Mouse (Mus musculus): ENCODE measurements at regions not wholly inside any gene's neighbourhood (a gene's known extent, or its start where the extent isn't known, plus 50 kb on each side); places are given as distances from the start of the nearest gene placed in this dataset.

GRCm38 (mm10) chr11:44325525-44325924 is 74.3 kb upstream of the Il12b start:
- 83% methylated on average over 11 of the region's 11 CpGs for WGBS
- Histone ChIP-seq H3K27ac (ENCODE audit: low read depth, low read length) (no peak overlapping the region), H3K9me3 (ENCODE audit: low read length) (no peaks in the 10 kb centered on the region), H3K9ac (replicated peaks; ENCODE audit: low read length, poor library complexity, severe bottlenecking) (no peak overlapping the region), H3K4me1 (ENCODE audit: insufficient read depth, low read length) (no peaks in the 10 kb centered on the region), H3K27me3 (ENCODE audit: insufficient read depth, low read length) (no peaks in the 10 kb centered on the region), H3K4me2 (ENCODE audit: low read depth, low read length, poor library complexity, severe bottlenecking) (no peak overlapping the region), H3K4me3 (ENCODE audit: low read depth, low read length) (no peak overlapping the region), H3K36me3 (ENCODE audit: insufficient read depth, low read length) (no peaks in the 10 kb centered on the region)
- ATAC-seq (ENCODE audit: low FRiP score) (no peak), DNase-seq (ENCODE audit: low spot score) (no peak)
- no peak for TF ChIP-seq CTCF (IDR thresholded peaks at IDR 0.05)

GRCm38 (mm10) chr11:44329503-44329902 is 70.4 kb upstream of the Il12b start:
- Histone ChIP-seq H3K4me3 (ENCODE audit: low read depth, low read length) (no peak overlapping the region), H3K36me3 (ENCODE audit: insufficient read depth, low read length) (no peaks in the 10 kb centered on the region), H3K4me1 (ENCODE audit: insufficient read depth, low read length) (no peaks in the 10 kb centered on the region), H3K4me2 (ENCODE audit: low read depth, low read length, poor library complexity, severe bottlenecking) (no peak overlapping the region), H3K9ac (replicated peaks; ENCODE audit: low read length, poor library complexity, severe bottlenecking) (no peak overlapping the region), H3K27ac (ENCODE audit: low read depth, low read length) (no peak overlapping the region), H3K27me3 (ENCODE audit: insufficient read depth, low read length) (no peaks in the 10 kb centered on the region), H3K9me3 (ENCODE audit: low read length) (no peaks in the 10 kb centered on the region)
- no peak for TF ChIP-seq CTCF (IDR thresholded peaks at IDR 0.05)
- 80% methylated on average over 4 of the region's 4 CpGs for WGBS
- no peak for DNase-seq (ENCODE audit: low spot score)
- no peak for ATAC-seq (ENCODE audit: low FRiP score)

GRCm38 (mm10) chr11:44330438-44330837 is 69.4 kb upstream of the Il12b start:
- Histone ChIP-seq H3K27ac (ENCODE audit: low read depth, low read length) (no peak overlapping the region), H3K27me3 (ENCODE audit: insufficient read depth, low read length) (no peaks in the 10 kb centered on the region), H3K9ac (replicated peaks; ENCODE audit: low read length, poor library complexity, severe bottlenecking) (no peak overlapping the region), H3K9me3 (ENCODE audit: low read length) (no peaks in the 10 kb centered on the region), H3K4me2 (ENCODE audit: low read depth, low read length, poor library complexity, severe bottlenecking) (no peak overlapping the region), H3K4me3 (ENCODE audit: low read depth, low read length) (no peak overlapping the region), H3K36me3 (ENCODE audit: insufficient read depth, low read length) (no peaks in the 10 kb centered on the region), H3K4me1 (ENCODE audit: insufficient read depth, low read length) (no peaks in the 10 kb centered on the region)
- WGBS, result 71% methylated on average over 6 of the region's 6 CpGs
- no peak for TF ChIP-seq CTCF (IDR thresholded peaks at IDR 0.05)
- DNase-seq (ENCODE audit: low spot score) (peak; percentile 36), ATAC-seq (ENCODE audit: low FRiP score) (no peak)

GRCm38 (mm10) chr11:44330851-44331773 is 68.8 kb upstream of the Il12b start:
- 36% methylated on average over 15 of the region's 15 CpGs for WGBS
- peak overlapping the region; percentile 28 for H3K4me2 ChIP-seq (ENCODE audit: low read depth, low read length, poor library complexity, severe bottlenecking)
- no peak overlapping the region for H3K4me3 ChIP-seq (ENCODE audit: low read depth, low read length)
- H3K27me3 ChIP-seq (ENCODE audit: insufficient read depth, low read length), result no peaks in the 10 kb centered on the region
- peak; percentile 78; the same call in 1 of the 2 replicates for ATAC-seq (ENCODE audit: low FRiP score)
- no peak overlapping the region for H3K9ac ChIP-seq (replicated peaks; ENCODE audit: low read length, poor library complexity, severe bottlenecking)
- H3K9me3 ChIP-seq (ENCODE audit: low read length), result no peaks in the 10 kb centered on the region
- peak; percentile 85 for TF ChIP-seq CTCF (IDR thresholded peaks at IDR 0.05)
- H3K36me3 ChIP-seq (ENCODE audit: insufficient read depth, low read length), result no peaks in the 10 kb centered on the region
- H3K4me1 ChIP-seq (ENCODE audit: insufficient read depth, low read length), result no peaks in the 10 kb centered on the region
- no peak overlapping the region for H3K27ac ChIP-seq (ENCODE audit: low read depth, low read length)
- peak; percentile 90 for DNase-seq (ENCODE audit: low spot score)

- no peak overlapping the region for H3K4me3 ChIP-seq (ENCODE audit: low read depth, low read length)
- no peaks in the 10 kb centered on the region for H3K36me3 ChIP-seq (ENCODE audit: insufficient read depth, low read length)
- H3K27ac ChIP-seq (ENCODE audit: low read depth, low read length), result no peak overlapping the region
- WGBS, result 60% methylated on average over 4 of the region's 4 CpGs
- H3K9me3 ChIP-seq (ENCODE audit: low read length), result no peaks in the 10 kb centered on the region
- H3K9ac ChIP-seq (replicated peaks; ENCODE audit: low read length, poor library complexity, severe bottlenecking), result no peak overlapping the region
- H3K27me3 ChIP-seq (ENCODE audit: insufficient read depth, low read length), result no peaks in the 10 kb centered on the region
- no peaks in the 10 kb centered on the region for H3K4me1 ChIP-seq (ENCODE audit: insufficient read depth, low read length)
- no peak for ATAC-seq (ENCODE audit: low FRiP score)
- H3K4me2 ChIP-seq (ENCODE audit: low read depth, low read length, poor library complexity, severe bottlenecking), result no peak overlapping the region
- TF ChIP-seq CTCF (IDR thresholded peaks at IDR 0.05), result no peak
- no peak for DNase-seq (ENCODE audit: low spot score)
Measured at GRCm38 (mm10) chr11:44331774-44332129, 68.1 kb upstream of the Il12b start.

- ATAC-seq (ENCODE audit: low FRiP score) (no peak), DNase-seq (ENCODE audit: low spot score) (no peak)
- no peak for TF ChIP-seq CTCF (IDR thresholded peaks at IDR 0.05)
Measured at GRCm38 (mm10) chr11:44340531-44340930, 59.3 kb upstream of the Il12b start.

More at GRCm38 (mm10) chr11:44340531-44340930, 59.3 kb upstream of the Il12b start:
- H3K4me3 ChIP-seq (ENCODE audit: low read depth, low read length), result no peak overlapping the region
- no peaks in the 10 kb centered on the region for H3K27me3 ChIP-seq (ENCODE audit: insufficient read depth, low read length)
- no peak overlapping the region for H3K27ac ChIP-seq (ENCODE audit: low read depth, low read length)
- H3K36me3 ChIP-seq (ENCODE audit: insufficient read depth, low read length), result no peaks in the 10 kb centered on the region
- H3K4me1 ChIP-seq (ENCODE audit: insufficient read depth, low read length), result no peaks in the 10 kb centered on the region
- no peaks in the 10 kb centered on the region for H3K9me3 ChIP-seq (ENCODE audit: low read length)
- no peak overlapping the region for H3K9ac ChIP-seq (replicated peaks; ENCODE audit: low read length, poor library complexity, severe bottlenecking)
- no peak overlapping the region for H3K4me2 ChIP-seq (ENCODE audit: low read depth, low read length, poor library complexity, severe bottlenecking)
